In the genomic region with DNA sequence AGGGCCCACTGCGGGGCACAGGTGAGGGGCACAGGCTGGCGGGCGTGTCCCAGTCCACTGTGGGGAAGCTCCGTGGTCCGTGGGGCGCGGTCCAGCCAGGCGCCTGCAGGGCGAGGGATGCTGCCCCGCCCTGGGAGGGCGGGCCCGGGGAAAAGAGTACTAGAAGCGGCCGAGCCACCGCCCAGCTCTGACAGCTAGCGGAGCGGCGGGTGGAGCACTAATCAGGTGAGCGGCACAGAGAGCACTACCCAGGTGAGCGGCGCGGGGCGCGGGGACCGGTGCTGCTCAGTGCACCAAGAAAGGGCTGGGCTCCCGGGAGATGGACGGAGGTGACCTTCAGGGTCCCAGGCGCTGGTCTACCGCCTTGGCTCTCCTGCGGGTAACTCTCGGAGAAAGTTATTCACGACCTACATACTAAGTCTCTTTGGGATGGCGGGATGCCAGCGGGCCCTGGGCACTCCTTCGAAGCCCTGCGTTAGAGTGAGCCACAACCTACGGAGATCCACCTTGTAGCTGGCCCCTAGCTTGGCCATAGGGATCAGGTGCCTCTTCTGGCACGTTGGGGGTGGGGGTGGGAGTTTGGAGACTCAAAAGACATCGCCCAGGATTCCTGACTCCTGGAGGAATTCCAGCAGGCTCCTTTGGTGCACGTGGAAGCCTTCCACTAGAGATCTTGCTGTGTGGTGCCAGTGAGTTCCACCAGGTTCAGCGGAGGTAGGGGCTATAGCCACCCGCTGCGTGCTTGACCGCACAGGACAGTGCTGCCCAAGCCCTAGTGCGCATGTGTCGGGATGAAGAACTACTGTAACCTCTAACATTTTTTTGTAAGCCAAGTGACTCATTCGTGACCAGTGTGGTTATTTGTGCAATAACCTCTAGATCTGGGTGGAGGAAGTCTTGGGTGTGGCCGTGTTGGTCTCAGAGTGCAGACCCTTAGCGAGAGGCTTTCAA, we compare ENCODE assay signal across 8 mouse cellular contexts. TPM values are rescaled to one million over a fixed set of nuclear protein-coding genes. Genes with fewer than 3 reads are reported as not detected.
DNase-seq lines count a peak whose midpoint lies in the region; ATAC-seq lines count a peak whose summit lies in the region.

No protein-coding gene starts in this region.

- no peaks in the 10 kb centered on the region for H3K9me3 ChIP-seq in intestine, embryonic 14.5 days (ENCODE audit: control insufficient read depth, low read length)
- H3K9me3 ChIP-seq in liver, embryonic 16.5 days (replicated peaks; ENCODE audit: control insufficient read depth, low read length), result no peaks in the 10 kb centered on the region
- no peaks in the 10 kb centered on the region for H3K9me3 ChIP-seq in neural tube, embryonic 13.5 days

- peak overlapping the region; percentile 62 for H3K27ac ChIP-seq in brown adipose tissue, adult 24 weeks (replicated peaks; ENCODE audit: low read depth, low read length)
- H3K27ac ChIP-seq in intestine, embryonic 14.5 days (ENCODE audit: low read depth), result no peak overlapping the region
- no peak overlapping the region for H3K27ac ChIP-seq in liver, embryonic 16.5 days (ENCODE audit: low read length)
- no peak overlapping the region for H3K27ac ChIP-seq in neural tube, embryonic 13.5 days (replicated peaks)

- no peaks in the 10 kb centered on the region for H3K4me1 ChIP-seq in brown adipose tissue, adult 24 weeks (ENCODE audit: control insufficient read depth, insufficient read depth, insufficient read length, low read length)
- H3K4me1 ChIP-seq in intestine, embryonic 14.5 days (replicated peaks; ENCODE audit: control insufficient read depth, insufficient read depth, low read length), result peaks cover 13% of the 10 kb centered on the region; the same call in 1 of the 2 replicates
- peaks cover 12% of the 10 kb centered on the region for H3K4me1 ChIP-seq in liver, embryonic 16.5 days (ENCODE audit: control insufficient read depth, low read depth, low read length)
- H3K4me1 ChIP-seq in neural tube, embryonic 13.5 days (replicated peaks), result peaks cover 8% of the 10 kb centered on the region

- WGBS in intestine, embryonic 14.5 days, result 12% methylated on average over 49 of the region's 49 CpGs
- 6% methylated on average over 49 of the region's 49 CpGs for WGBS in liver, embryonic 16.5 days (ENCODE audit: insufficient replicate concordance)
- WGBS in neural tube, embryonic 13.5 days, result 15% methylated on average over 46 of the region's 49 CpGs

- DNase-seq in cerebellum, postnatal 25 days, result peak; percentile 30 to 49
- no peak for DNase-seq in cerebellum, adult 8-10 months
- DNase-seq in gastrocnemius, postnatal 36 days, result peak; percentile 28
- DNase-seq in intestine, embryonic 14.5 days (ENCODE audit: low spot score), result peak; percentile 63
- no peak for DNase-seq in frontal cortex, postnatal 14 days (ENCODE audit: low spot score in 2 of 2)

- peak overlapping the region; percentile 64 for H3K4me3 ChIP-seq in brown adipose tissue, adult 24 weeks (ENCODE audit: insufficient read depth, low read depth, low read length)
- H3K4me3 ChIP-seq in intestine, embryonic 14.5 days (ENCODE audit: low read depth, low read length), result peak overlapping the region; percentile 25
- peak overlapping the region; percentile 50 for H3K4me3 ChIP-seq in liver, embryonic 16.5 days (ENCODE audit: low read depth, low read length)
- H3K4me3 ChIP-seq in neural tube, embryonic 13.5 days, result peak overlapping the region; percentile 20

- peaks cover 22% of the 10 kb centered on the region for H3K27me3 ChIP-seq in intestine, embryonic 14.5 days (replicated peaks; ENCODE audit: control insufficient read depth, insufficient read depth, low read length)
- H3K27me3 ChIP-seq in liver, embryonic 16.5 days (ENCODE audit: control insufficient read depth, insufficient read depth, low read depth, low read length), result peaks cover 27% of the 10 kb centered on the region
- H3K27me3 ChIP-seq in neural tube, embryonic 13.5 days, result peaks cover 41% of the 10 kb centered on the region

- peak overlapping the region; percentile 46 for H3K4me2 ChIP-seq in intestine, embryonic 14.5 days (ENCODE audit: low read length)
- peak overlapping the region; percentile 56 for H3K4me2 ChIP-seq in liver, embryonic 16.5 days (ENCODE audit: low read depth, low read length)
- H3K4me2 ChIP-seq in neural tube, embryonic 13.5 days, result peak overlapping the region; percentile 52

- peak; percentile 45; the same call in 1 of the 2 replicates for ATAC-seq in intestine, embryonic 14.5 days (replicated peaks; ENCODE audit: low FRiP score, low TSS enrichment, low read depth)
- peak; percentile 82 for ATAC-seq in liver, embryonic 16.5 days (ENCODE audit: low read depth)
- ATAC-seq in neural tube, embryonic 13.5 days (ENCODE audit: low read depth), result peak; percentile 19; the same call in 1 of the 2 replicates

- H3K36me3 ChIP-seq in intestine, embryonic 14.5 days (ENCODE audit: control insufficient read depth, insufficient read depth, low read length), result no peaks in the 10 kb centered on the region
- no peaks in the 10 kb centered on the region for H3K36me3 ChIP-seq in liver, embryonic 16.5 days (ENCODE audit: control insufficient read depth, insufficient read depth)
- no peaks in the 10 kb centered on the region for H3K36me3 ChIP-seq in neural tube, embryonic 13.5 days

- no peak overlapping the region; the same call in 1 of the 2 replicates for H3K9ac ChIP-seq in intestine, embryonic 14.5 days (ENCODE audit: low read length)
- peak overlapping the region; percentile 38 for H3K9ac ChIP-seq in liver, embryonic 16.5 days (ENCODE audit: low read depth, low read length)
- H3K9ac ChIP-seq in neural tube, embryonic 13.5 days, result peak overlapping the region; percentile 38; the same call in 1 of the 2 replicates

- intact Hi-C loops in gastrocnemius, postnatal 36 days (cut with DNase I), result no loop called here

RNA-seq across cellular contexts. Expression of a gene that starts 6.5 kb away (rescaled TPM):
- polyA plus RNA-seq in brown adipose tissue, adult 24 weeks (2012; ENCODE audit: insufficient read depth, insufficient read length, missing spikeins), result 11.3 and 22.2 TPM in 2 replicates
- total RNA-seq in gastrocnemius, postnatal 36 days (2021), result 1 to 10 TPM; 2.8 to 5.8 TPM
- 6.6 and 8.5 TPM in 2 replicates for polyA plus RNA-seq in intestine, embryonic 14.5 days (2014; fragmentation: Nextera tagmentation; extraction: Ambion mirVana)
- 41.4 and 45.8 TPM in 2 replicates for polyA plus RNA-seq in liver, embryonic 16.5 days (2015; fragmentation: Nextera tagmentation; extraction: Ambion mirVana)
- polyA plus RNA-seq in neural tube, embryonic 13.5 days (2015; fragmentation: Nextera tagmentation; extraction: Ambion mirVana), result 2.0 TPM in 2 replicates

RNA-seq across cellular contexts. Expression of a gene that starts 44.2 kb away (rescaled TPM):
- polyA plus RNA-seq in brown adipose tissue, adult 24 weeks (2012; ENCODE audit: insufficient read depth, insufficient read length, missing spikeins), result not detected in 2 replicates
- under 1 TPM; 0.49 to 0.56 TPM for total RNA-seq in gastrocnemius, postnatal 36 days (2021)
- polyA plus RNA-seq in intestine, embryonic 14.5 days (2014; fragmentation: Nextera tagmentation; extraction: Ambion mirVana), result 39.5 and 49.9 TPM in 2 replicates
- 43.3 and 49.9 TPM in 2 replicates for polyA plus RNA-seq in liver, embryonic 16.5 days (2015; fragmentation: Nextera tagmentation; extraction: Ambion mirVana)
- polyA plus RNA-seq in neural tube, embryonic 13.5 days (2015; fragmentation: Nextera tagmentation; extraction: Ambion mirVana), result 9.1 and 12.2 TPM in 2 replicates

Comparison
In these comparisons a context has a peak if more than half of its experiments do, and no peak if none do; other contexts are left out.
1. DNase-seq: peak in cerebellum, postnatal 25 days (2 of 2), gastrocnemius, postnatal 36 days (2 of 2) and intestine, embryonic 14.5 days (single experiment); none in cerebellum, adult 8-10 months (single experiment) and frontal cortex, postnatal 14 days (0 of 2).
2. ATAC-seq: peak in every context shown above with its lines; median percentile 82 in liver, embryonic 16.5 days; 45 in intestine, embryonic 14.5 days; 19 in neural tube, embryonic 13.5 days.
3. RNA of a gene that starts 44.2 kb away (polyA plus RNA-seq): 43.3 to 49.9 TPM in liver, embryonic 16.5 days, 39.5 to 49.9 TPM in intestine, embryonic 14.5 days and 9.1 to 12.2 TPM in neural tube, embryonic 13.5 days; not detected in brown adipose tissue, adult 24 weeks; every median in the first group is over 10 times any median in the second.
4. Peak in every context shown above with its lines, with median percentiles within 50 percentile points of each other: H3K4me3 ChIP-seq and H3K4me2 ChIP-seq.